In genomic region chr9:114767030-114767429, GRCm38 (mm10) we compare ENCODE assay signal across 9 mouse cellular contexts. TPM values are rescaled to one million over a fixed set of nuclear protein-coding genes. Genes with fewer than 3 reads are reported as not detected.
DNase-seq lines count a peak whose midpoint lies in the region; ATAC-seq lines count a peak whose summit lies in the region.
"Had no signal": no experiment of that assay in that cellular context is flagged by ENCODE, and none has a peak within 500 bp of the region (broad histone marks: within the 10 kb centered on the region; RNA-seq: fewer than 3 reads in every experiment).

No protein-coding gene starts in this region.

- no peaks in the 10 kb centered on the region for H3K36me3 ChIP-seq in hindbrain, embryonic 15.5 days
- H3K36me3 ChIP-seq in neural tube, embryonic 13.5 days: no peaks in the 10 kb centered on the region

- H3K4me2 ChIP-seq in hindbrain, embryonic 15.5 days: no peak overlapping the region
- H3K4me2 ChIP-seq in neural tube, embryonic 13.5 days: no peak overlapping the region

- H3K9me3 ChIP-seq in hindbrain, embryonic 15.5 days: no peaks in the 10 kb centered on the region
- H3K9me3 ChIP-seq in neural tube, embryonic 13.5 days: no peaks in the 10 kb centered on the region

- 28% methylated on average over 13 of the region's 13 CpGs for WGBS in hindbrain, embryonic 15.5 days
- 37% methylated on average over 13 of the region's 13 CpGs for WGBS in neural tube, embryonic 13.5 days

- H3K4me1 ChIP-seq in hindbrain, embryonic 15.5 days (replicated peaks): peaks cover 16% of the 10 kb centered on the region; the same call in 1 of the 2 replicates
- H3K4me1 ChIP-seq in neural tube, embryonic 13.5 days (replicated peaks): peaks cover 17% of the 10 kb centered on the region

- peak; percentile 87 for ATAC-seq in hindbrain, embryonic 15.5 days (ENCODE audit: low FRiP score, low read depth)
- ATAC-seq in neural tube, embryonic 13.5 days (ENCODE audit: low read depth): peak; percentile 70
- no peak for ATAC-seq in inflammation-experienced regulatory T-cells, adult 6 months

- peaks cover 4% of the 10 kb centered on the region; the same call in 1 of the 2 replicates for H3K27me3 ChIP-seq in hindbrain, embryonic 15.5 days
- H3K27me3 ChIP-seq in neural tube, embryonic 13.5 days: no peaks in the 10 kb centered on the region

- peak overlapping the region; percentile 39; the same call in 1 of the 2 replicates for H3K27ac ChIP-seq in hindbrain, embryonic 15.5 days (replicated peaks)
- H3K27ac ChIP-seq in neural tube, embryonic 13.5 days (replicated peaks): peak overlapping the region; percentile 49; the same call in 1 of the 2 replicates

- peak; percentile 36 for DNase-seq in gastrocnemius, postnatal 10 days
- no peak for DNase-seq in gastrocnemius, adult 8-10 months (ENCODE audit: low spot score in 2 of 2)
- DNase-seq in urinary bladder, postnatal 14 days (ENCODE audit: low spot score): peak; percentile 28
- DNase-seq in urinary bladder, adult 18-20 months (ENCODE audit: low spot score in 2 of 2): no peak
- DNase-seq in ovary, adult 18-20 months (ENCODE audit: low spot score): no peak

- H3K9ac ChIP-seq in hindbrain, embryonic 15.5 days: no peak overlapping the region
- H3K9ac ChIP-seq in neural tube, embryonic 13.5 days: no peak overlapping the region

- H3K4me3 ChIP-seq in hindbrain, embryonic 15.5 days: no peak overlapping the region
- no peak overlapping the region for H3K4me3 ChIP-seq in neural tube, embryonic 13.5 days
- H3K4me3 ChIP-seq: myocyte had no signal

RNA-seq across cellular contexts. Expression of gene Cmtm7, which starts 14.6 kb away (rescaled TPM):
- total RNA-seq in gastrocnemius, postnatal 10 days (2021): 10 to 100 TPM; 14.1 to 16.7 TPM
- total RNA-seq in gastrocnemius, adult 8-10 months (2022): 1 to 10 TPM; 4.6 to 6.3 (median 5.3) TPM
- polyA plus RNA-seq in hindbrain, embryonic 15.5 days (2015; fragmentation: Nextera tagmentation; extraction: Ambion mirVana): 11.5 and 16.8 TPM in 2 replicates
- 22.0 and 26.6 TPM in 2 replicates for polyA plus RNA-seq in neural tube, embryonic 13.5 days (2015; fragmentation: Nextera tagmentation; extraction: Ambion mirVana)
- polyA plus RNA-seq in inflammation-experienced regulatory T-cells, adult 6 months (2017; shearing (Covaris generic)): 100 to 1,000 TPM in 1 of 3 experiments, 10 to 100 TPM in 2; 44.6 to 117 (median 64.8) TPM

RNA-seq across cellular contexts. Expression of gene Cmtm6, which starts 36.1 kb away (rescaled TPM):
- total RNA-seq in gastrocnemius, postnatal 10 days (2021): 10 to 100 TPM; 15.9 to 18.8 TPM
- total RNA-seq in gastrocnemius, adult 8-10 months (2022): 1 to 10 TPM; 4.1 to 5.2 (median 4.5) TPM
- polyA plus RNA-seq in hindbrain, embryonic 15.5 days (2015; fragmentation: Nextera tagmentation; extraction: Ambion mirVana): 18.0 and 20.9 TPM in 2 replicates
- 20.3 and 22.3 TPM in 2 replicates for polyA plus RNA-seq in neural tube, embryonic 13.5 days (2015; fragmentation: Nextera tagmentation; extraction: Ambion mirVana)
- 10 to 100 TPM; 62.5 to 80.3 (median 72.6) TPM for polyA plus RNA-seq in inflammation-experienced regulatory T-cells, adult 6 months (2017; shearing (Covaris generic))

Comparison
In these comparisons a context has a peak if more than half of its experiments do, and no peak if none do; other contexts are left out.
1. DNase-seq: peak in gastrocnemius, postnatal 10 days (single experiment) and urinary bladder, postnatal 14 days (single experiment); none in gastrocnemius, adult 8-10 months (0 of 2), urinary bladder, adult 18-20 months (0 of 2) and ovary, adult 18-20 months (single experiment).